Mouse (Mus musculus) midbrain, embryonic 14.5 days (tissue): ENCODE data around the gene Pagr1a. TPM values are rescaled to one million over a fixed set of nuclear protein-coding genes. Genes with fewer than 3 reads are reported as not detected.

Source experiments
- ATAC-seq: fragments of 200-750 bp; cut with Nextera tagmentation; 2 replicates; pipeline ENCODE4 v1.8.0; 2017; ENCODE audit warnings: moderate number of reproducible peaks, moderate library complexity; ENCODE audit not compliant: low FRiP score, low TSS enrichment
- DNase-seq: peaks from one replicate; pipeline ENCODE4 v3.0.0-alpha.2; 2015
- H3K27ac ChIP-seq: fragments of 300-500 bp; sonication (generic); replicated peaks from 2 replicates; pipeline ENCODE4 v1.5.1; 2014; ENCODE audit warnings: mild to moderate bottlenecking, low read depth, low read length, moderate library complexity
- H3K27me3 ChIP-seq: fragments of 300-500 bp; sonication (generic); 2 replicates; pipeline ENCODE4 v1.6.1; 2014; ENCODE audit warnings: low read length, control low read depth, mixed read lengths; ENCODE audit not compliant: control insufficient read depth, insufficient read depth
- H3K36me3 ChIP-seq: fragments of 300-500 bp; sonication (generic); 2 replicates; pipeline ENCODE4 v1.6.1; 2014; ENCODE audit warnings: low read length, control low read depth; ENCODE audit not compliant: control insufficient read depth, insufficient read depth
- H3K4me1 ChIP-seq: fragments of 300-500 bp; sonication (generic); 2 replicates; pipeline ENCODE4 v1.6.1; 2014; ENCODE audit warnings: mild to moderate bottlenecking, antibody characterized with exemption, low read length, control low read depth; ENCODE audit not compliant: control insufficient read depth, insufficient read depth
- H3K4me2 ChIP-seq: fragments of 300-500 bp; sonication (generic); 2 replicates; pipeline ENCODE4 v1.6.1; 2014; ENCODE audit warnings: mild to moderate bottlenecking, low read length, moderate library complexity
- H3K4me3 ChIP-seq: fragments of 300-500 bp; sonication (generic); replicated peaks from 2 replicates; pipeline ENCODE4 v1.5.1; 2014; ENCODE audit warnings: low read depth, low read length
- H3K9ac ChIP-seq: fragments of 300-500 bp; sonication (generic); replicated peaks from 2 replicates; pipeline ENCODE4 v1.6.1; 2014; ENCODE audit warnings: mild to moderate bottlenecking, low read length, moderate library complexity
- H3K9me3 ChIP-seq: fragments of 300-500 bp; sonication (generic); 2 replicates; pipeline ENCODE4 v1.6.1; 2016; ENCODE audit warnings: low read length, control low read depth, mixed read lengths; ENCODE audit not compliant: control insufficient read depth
- WGBS: fragments of 180-500 bp; shearing (Covaris S2); extraction: QIAGEN DNeasy Blood & Tissue Kit; methylation state at CpG from one replicate; pipeline ENCODE4 v1.1.7; 2014; 5-methylcytosine and 5-hydroxymethylcytosine counted together
- polyA plus RNA-seq: library from polyadenylated mRNA; unstranded; fragments of >200 nt; fragmentation: Nextera tagmentation; extraction: Ambion mirVana; gene quantifications from 2 replicates; pipeline ENCODE4 v1.2.1, GENCODE M21; 2014

Pagr1a gene
- polyA plus RNA-seq, 1 experiment from 2014 or later = 21.2 TPM

DNA sequence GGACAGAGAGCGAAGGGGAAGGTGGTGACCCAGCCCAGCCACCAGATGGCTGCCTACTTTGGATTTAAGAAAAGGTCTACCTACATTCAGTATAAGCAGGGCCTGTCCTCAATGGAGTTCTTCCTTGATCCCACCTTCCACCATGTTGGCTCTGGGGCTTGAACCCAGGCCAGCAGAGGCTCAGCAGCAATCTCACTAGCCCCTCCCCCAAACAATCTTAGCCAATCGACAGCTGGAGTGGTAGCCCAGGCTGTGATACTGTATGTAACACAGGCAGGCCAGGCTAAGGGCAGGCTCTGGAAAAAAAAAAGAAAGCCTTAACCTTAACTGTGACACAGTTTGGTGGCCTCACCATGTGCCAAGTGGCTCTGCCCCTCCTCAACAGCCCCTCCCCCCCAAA, 5.4 kb downstream of the Pagr1a start:
- 67% methylated on average over 2 of the region's 2 CpGs for WGBS
- H3K27ac ChIP-seq = no peak overlapping the region
- H3K4me3 ChIP-seq = no peak overlapping the region
- H3K4me1 ChIP-seq = peaks cover 10% of the 10 kb centered on the region
- H3K9ac ChIP-seq = no peak overlapping the region
- peaks cover 27% of the 10 kb centered on the region for H3K36me3 ChIP-seq
- no peaks in the 10 kb centered on the region for H3K27me3 ChIP-seq
- DNase-seq (no peak), ATAC-seq (no peak)
- no peak overlapping the region for H3K4me2 ChIP-seq
- no peaks in the 10 kb centered on the region for H3K9me3 ChIP-seq

DNA sequence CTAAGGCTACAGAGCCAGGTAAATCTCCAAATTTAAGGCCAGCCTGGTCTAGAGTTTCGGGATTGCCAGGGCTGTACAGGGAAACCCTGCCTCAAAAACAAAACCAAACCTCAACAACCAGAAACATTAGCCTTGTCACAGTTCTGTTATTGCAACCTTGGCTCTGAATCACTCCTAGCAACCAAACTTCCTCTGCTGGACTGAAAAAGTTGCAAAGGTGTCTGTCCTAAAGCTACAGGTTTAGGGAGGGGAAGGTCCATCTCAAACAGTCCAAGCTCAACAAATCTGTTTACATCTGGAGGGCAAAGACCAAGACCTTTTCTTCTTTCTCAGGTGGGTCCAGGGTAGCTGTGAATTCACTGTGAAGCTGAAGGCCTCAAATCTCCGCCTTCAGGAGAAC, 6.1 kb downstream of the Pagr1a start:
- DNase-seq (no peak), ATAC-seq (no peak)
- WGBS = 92% methylated on average over 2 of the region's 2 CpGs
- no peaks in the 10 kb centered on the region for H3K9me3 ChIP-seq
- H3K4me2 ChIP-seq = no peak overlapping the region
- no peak overlapping the region for H3K27ac ChIP-seq
- H3K4me1 ChIP-seq = peaks cover 10% of the 10 kb centered on the region
- H3K9ac ChIP-seq = no peak overlapping the region
- no peak overlapping the region for H3K4me3 ChIP-seq
- peaks cover 27% of the 10 kb centered on the region for H3K36me3 ChIP-seq
- H3K27me3 ChIP-seq = no peaks in the 10 kb centered on the region

DNA sequence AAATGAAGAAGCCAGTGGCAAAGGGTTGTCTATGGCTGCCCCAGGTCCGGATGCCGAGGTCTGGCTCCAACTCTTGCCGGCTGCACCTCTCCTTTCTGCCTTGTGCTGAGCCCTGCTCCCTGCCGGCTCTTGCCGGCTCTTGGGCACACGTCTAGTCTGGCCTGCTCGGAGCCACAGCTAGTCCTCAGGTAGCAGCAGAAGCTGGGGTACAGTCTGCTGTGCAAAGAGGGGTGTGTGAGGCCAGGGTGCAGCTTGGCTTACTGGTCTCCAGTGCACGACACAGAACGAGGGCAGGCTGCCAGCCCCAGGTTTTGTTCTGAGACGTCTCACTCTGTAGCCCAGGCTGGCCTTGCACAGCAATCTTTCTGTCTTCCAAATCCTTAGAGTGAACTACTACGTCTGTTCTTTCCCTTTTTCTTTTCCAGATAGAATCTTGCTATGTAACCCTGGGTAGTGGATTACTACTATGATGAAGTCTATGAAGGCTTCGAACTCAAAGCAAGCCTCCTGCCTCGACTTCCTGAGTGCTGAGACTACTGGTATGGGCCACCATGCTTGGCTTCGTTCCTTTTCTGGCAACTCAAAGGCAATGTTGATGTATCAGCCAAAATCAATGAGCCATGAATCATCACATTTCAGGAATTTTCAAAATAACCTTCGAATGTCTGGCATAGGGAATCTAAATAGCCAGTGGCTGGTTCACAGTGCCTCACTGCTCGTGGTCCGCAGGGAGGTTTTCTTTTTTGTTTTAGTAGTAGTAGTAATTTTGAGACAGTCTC, 7.7 kb downstream of the Pagr1a start:
- DNase-seq (no peak), ATAC-seq (no peak)
- Histone ChIP-seq H3K4me2 (no peak overlapping the region), H3K9ac (no peak overlapping the region), H3K4me3 (no peak overlapping the region), H3K36me3 (peaks cover 17% of the 10 kb centered on the region; the same call in 1 of the 2 replicates), H3K27ac (no peak overlapping the region), H3K9me3 (no peaks in the 10 kb centered on the region), H3K27me3 (no peaks in the 10 kb centered on the region), H3K4me1 (no peaks in the 10 kb centered on the region)
- WGBS = 84% methylated on average over 17 of the region's 17 CpGs

DNA sequence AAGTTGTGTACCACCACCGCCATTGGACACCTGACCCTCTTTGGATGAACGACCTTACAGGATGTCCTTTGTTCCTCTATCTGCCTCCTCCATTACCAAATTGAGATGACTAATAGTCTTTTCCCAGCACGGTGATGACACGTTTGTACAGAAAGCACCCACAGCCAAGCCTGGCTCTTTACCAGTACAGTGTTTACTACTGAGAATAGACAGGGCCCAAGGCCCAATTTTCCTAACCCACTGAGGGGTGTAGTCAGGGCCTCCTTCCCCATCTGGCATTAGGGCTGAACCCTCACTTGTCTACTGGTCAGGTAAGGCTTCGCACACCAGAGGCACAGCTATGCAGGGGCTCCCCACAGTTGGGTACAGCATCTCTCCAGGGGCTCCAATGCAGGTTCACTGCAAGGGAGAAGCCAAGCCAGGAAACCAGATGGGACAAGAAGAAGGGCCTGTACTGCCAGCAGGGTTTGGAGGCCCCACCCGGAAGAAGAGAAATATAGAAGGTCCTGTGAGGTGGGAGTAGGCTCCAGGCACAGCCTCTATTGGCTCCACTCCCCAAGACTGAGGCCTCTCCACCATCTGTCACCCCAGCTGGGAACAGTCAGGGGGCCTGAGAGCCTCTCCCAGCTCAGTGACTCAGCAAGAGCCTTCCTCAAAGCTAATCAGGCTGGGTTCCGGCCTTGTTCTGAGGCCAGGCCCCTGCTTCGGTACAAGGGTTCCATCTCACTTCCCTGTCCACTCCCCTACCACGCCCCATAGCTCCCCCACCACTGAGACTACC, 8.7 kb downstream of the Pagr1a start:
- H3K9me3 ChIP-seq = no peaks in the 10 kb centered on the region
- ATAC-seq (no peak; the same call in 1 of the 2 replicates), DNase-seq (no peak)
- no peak overlapping the region for H3K9ac ChIP-seq
- H3K4me2 ChIP-seq = no peak overlapping the region
- peaks cover 6% of the 10 kb centered on the region; the same call in 1 of the 2 replicates for H3K36me3 ChIP-seq
- H3K27ac ChIP-seq = no peak overlapping the region; the same call in 1 of the 2 replicates
- no peaks in the 10 kb centered on the region for H3K27me3 ChIP-seq
- H3K4me3 ChIP-seq = no peak overlapping the region
- no peaks in the 10 kb centered on the region for H3K4me1 ChIP-seq
- 61% methylated on average over 9 of the region's 9 CpGs for WGBS

DNA sequence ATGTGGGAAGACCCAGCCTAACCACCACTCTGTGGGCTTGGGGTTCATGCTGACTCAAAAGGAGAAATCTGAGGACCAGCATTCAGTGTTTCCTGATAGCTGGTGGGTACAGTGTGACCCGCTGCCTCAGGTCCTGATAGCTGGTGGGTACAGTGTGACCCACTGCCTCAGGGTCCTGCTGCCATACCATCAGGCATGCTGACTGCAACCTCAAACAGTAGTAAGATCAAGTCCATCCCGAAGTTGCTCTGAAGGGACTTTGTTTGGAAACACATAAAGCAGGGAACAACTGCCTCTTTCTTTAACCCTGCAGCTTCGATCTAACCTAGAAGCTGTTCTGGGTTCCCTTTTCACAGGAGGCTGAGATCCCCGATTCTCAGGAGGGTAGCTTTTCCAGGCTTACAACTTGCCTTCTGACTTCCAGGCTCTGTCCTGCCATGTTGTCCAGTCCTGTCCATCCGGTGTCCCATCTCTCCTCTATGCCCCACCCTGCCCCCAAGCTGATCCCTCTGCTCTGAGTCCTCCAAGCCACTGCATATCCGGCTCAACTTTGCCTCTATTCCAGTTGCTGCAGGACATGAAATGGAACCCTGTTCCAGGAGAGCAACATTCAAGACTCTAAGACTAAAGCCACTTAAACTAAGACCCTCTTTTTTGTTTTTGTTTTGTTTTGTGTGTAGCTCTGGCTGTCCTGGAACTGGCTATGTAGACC, 9.7 kb downstream of the Pagr1a start:
- no peak overlapping the region for H3K4me2 ChIP-seq
- no peaks in the 10 kb centered on the region for H3K4me1 ChIP-seq
- no peak overlapping the region for H3K4me3 ChIP-seq
- 83% methylated on average over 6 of the region's 6 CpGs for WGBS
- H3K36me3 ChIP-seq = peaks cover 2% of the 10 kb centered on the region; the same call in 1 of the 2 replicates
- H3K27ac ChIP-seq = no peak overlapping the region
- DNase-seq (no peak), ATAC-seq (no peak)
- H3K9me3 ChIP-seq = no peaks in the 10 kb centered on the region
- H3K9ac ChIP-seq = no peak overlapping the region
- no peaks in the 10 kb centered on the region for H3K27me3 ChIP-seq

DNA sequence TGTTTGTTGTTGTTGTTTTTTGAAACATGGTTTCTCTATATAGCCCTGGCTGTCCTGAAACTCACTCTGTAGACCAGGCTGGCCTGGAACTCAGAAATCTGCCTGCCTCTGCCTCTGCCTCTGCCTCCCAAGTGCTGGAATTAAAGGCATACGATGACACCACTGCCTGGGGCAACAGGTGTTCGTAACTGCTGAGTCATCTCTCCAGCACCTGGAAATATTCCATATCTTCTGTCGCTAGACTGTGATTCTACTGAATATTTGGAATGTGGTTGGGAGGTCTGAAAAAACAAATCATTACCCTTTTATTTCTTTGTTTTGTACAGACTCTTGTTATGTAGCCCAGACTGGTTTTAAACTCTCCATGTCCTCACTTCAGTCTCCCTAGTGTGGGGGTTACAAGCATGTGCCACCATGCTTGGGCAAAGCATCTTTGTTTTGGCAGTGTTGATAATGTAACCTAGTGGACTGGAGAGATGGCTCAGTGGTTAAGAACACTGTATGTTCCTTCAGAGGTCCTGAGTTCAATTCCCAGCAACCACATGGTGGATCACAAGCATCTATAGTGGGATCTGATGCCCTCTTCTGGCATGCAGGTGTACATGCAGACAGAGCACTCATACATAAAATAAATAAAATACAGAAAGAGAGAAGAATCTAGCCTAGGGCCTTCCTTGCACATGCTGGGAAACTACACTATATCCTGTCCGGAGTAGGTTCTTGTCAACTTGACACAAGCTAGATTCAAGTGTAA, 12.9 kb downstream of the Pagr1a start:
- Histone ChIP-seq H3K4me2 (no peak overlapping the region), H3K9me3 (no peaks in the 10 kb centered on the region), H3K27me3 (no peaks in the 10 kb centered on the region), H3K27ac (no peak overlapping the region), H3K4me3 (no peak overlapping the region), H3K36me3 (no peaks in the 10 kb centered on the region), H3K4me1 (no peaks in the 10 kb centered on the region), H3K9ac (no peak overlapping the region)
- no peak for DNase-seq
- no peak for ATAC-seq
- 91% methylated on average over 4 of the region's 4 CpGs for WGBS

DNA sequence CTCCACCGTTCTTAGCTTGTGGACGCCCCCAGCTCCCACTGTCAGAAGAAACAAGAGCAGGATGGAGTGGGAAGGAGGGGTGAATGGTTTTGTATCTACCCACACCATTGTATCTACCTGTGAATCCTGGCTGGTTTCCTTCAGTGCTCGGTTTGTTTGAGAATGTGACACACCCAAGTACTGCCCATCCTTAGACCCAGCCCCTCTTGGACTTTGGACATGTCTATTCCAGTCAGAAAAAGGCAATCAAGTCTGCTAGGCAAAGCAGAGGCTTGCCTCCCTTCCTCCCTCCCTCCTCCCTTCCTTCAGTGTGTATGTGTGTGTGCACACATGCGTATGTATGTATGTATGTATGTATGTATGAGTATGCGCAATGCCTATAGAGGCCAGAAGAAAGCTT, 13.5 kb downstream of the Pagr1a start:
- Histone ChIP-seq H3K9me3 (no peaks in the 10 kb centered on the region), H3K27ac (no peak overlapping the region), H3K4me3 (no peak overlapping the region), H3K27me3 (no peaks in the 10 kb centered on the region), H3K9ac (no peak overlapping the region), H3K4me1 (no peaks in the 10 kb centered on the region), H3K4me2 (no peak overlapping the region), H3K36me3 (no peaks in the 10 kb centered on the region)
- ATAC-seq (no peak), DNase-seq (no peak)
- WGBS = 93% methylated on average over 5 of the region's 5 CpGs

DNA sequence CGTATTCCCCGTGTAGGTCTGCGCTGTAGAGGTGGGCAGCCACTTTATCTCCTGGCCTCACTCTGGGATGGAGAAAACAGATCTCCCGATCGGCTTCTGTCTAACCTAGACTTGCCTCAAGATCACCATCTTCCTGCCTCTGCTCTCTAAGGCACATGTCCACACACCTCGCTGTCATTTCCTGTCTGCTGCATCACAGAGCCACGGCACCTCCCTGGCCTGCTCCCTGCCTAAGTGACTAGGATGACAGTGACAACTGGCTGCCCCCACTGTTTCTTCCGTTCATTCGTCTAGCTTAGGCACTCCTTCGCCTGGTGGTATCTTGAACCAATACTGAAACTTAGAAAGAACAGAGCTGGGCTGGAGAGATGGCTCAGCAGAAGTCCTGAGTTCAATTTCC, 17.6 kb downstream of the Pagr1a start:
- H3K27me3 ChIP-seq = no peaks in the 10 kb centered on the region
- H3K9me3 ChIP-seq = no peaks in the 10 kb centered on the region
- H3K36me3 ChIP-seq = no peaks in the 10 kb centered on the region
- H3K4me2 ChIP-seq = no peak overlapping the region
- no peaks in the 10 kb centered on the region for H3K4me1 ChIP-seq
- H3K9ac ChIP-seq = no peak overlapping the region
- ATAC-seq (no peak), DNase-seq (no peak)
- no peak overlapping the region for H3K4me3 ChIP-seq
- H3K27ac ChIP-seq = no peak overlapping the region
- 87% methylated on average over 10 of the region's 10 CpGs for WGBS
